Mouse (Mus musculus): ENCODE measurements at regions not wholly inside any gene's neighbourhood (a gene's known extent, or its start where the extent isn't known, plus 50 kb on each side); places are given as distances from the start of the nearest gene placed in this dataset.

DNA sequence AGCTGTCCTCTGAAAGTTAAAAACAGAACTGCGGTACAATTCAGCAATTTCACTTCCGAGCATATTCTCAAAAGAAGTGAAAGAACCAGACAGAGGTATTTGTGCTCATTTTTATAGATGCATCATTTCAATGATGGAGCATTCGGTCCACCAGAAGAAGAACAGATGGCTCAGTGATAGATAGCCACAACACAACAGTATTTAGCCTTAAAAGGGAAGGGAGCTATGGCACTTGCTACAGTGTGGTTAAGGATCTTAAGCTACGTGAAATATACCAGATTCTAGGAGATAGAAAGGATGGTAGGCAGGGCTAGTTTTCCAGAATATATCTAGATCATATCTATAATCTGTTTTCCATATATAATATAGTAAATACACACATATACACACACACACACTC, 77.5 kb upstream of the Gadd45a start:
- no peak for DNase-seq (ENCODE audit: low read depth)

DNA sequence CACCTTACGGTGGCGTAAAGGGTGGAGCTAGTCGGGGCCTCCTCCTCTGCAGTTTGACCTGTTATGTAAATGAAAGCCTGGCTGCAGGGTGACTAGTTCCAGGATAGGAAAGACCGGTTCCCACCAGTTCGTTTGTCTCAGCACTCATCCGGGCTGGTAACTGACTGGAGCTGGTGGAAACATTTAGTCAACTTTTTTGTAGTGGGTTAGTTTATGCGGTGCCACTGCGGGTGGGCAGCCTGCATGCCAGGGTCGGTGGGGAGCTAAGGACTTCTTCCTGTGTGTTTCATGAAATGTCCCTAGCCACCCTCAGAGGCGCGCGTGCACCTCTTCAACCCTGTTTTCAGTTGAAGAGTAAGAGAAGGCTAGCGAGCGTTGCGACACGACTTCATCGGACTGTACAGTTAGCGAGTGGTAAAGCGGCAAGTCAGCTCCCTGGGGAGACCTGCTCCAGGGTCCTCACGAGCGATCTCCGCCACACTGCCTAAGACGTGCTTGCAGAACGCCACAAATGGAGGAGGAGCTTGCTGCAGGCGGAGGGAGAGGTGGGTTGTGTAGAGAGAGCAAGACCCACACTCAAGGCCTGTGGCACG, 76.5 kb upstream of the Gadd45a start:
- no peak for DNase-seq (ENCODE audit: low read depth)

DNA sequence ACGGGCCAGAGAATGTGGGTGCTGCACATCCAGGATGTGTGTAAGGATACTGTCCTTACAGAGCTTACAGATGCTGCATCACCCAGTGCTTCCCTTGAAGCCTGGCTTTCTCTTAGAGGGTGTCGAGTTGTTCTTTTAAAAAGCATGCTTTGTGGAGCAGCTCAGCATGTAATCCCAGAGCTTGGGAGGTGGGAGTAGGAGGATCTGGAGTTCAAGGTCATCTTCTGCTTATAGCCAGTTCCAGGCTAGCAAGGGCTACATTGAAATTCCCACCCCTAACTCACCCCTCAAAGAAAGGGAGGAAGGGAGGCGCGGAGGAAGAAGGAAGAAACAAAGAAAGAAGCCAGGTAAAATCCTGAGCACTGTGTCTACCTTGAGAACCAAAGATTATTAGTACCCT, 76.0 kb upstream of the Gadd45a start:
- DNase-seq (ENCODE audit: low read depth) = no peak

DNA sequence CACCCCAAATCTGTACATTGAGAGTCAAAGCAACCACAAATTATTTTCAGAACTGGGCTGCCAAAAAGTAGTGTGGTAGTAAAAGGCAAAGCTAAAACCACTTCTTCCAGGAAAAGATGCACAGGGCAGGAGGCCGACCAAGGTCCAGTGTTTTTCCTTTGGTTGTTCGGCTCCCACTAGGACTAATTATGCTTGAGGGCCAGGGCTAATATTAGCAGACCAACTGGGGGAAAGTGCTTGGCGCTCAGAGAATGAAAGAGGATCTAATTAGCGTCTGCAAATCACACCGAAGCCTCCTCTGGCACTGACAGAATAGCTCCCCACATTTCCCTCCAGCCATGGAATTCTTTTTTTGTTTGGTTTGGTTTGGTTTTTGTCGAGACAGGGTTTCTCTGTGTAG, 75.1 kb upstream of the Gadd45a start:
- DNase-seq (ENCODE audit: low read depth) = no peak

DNA sequence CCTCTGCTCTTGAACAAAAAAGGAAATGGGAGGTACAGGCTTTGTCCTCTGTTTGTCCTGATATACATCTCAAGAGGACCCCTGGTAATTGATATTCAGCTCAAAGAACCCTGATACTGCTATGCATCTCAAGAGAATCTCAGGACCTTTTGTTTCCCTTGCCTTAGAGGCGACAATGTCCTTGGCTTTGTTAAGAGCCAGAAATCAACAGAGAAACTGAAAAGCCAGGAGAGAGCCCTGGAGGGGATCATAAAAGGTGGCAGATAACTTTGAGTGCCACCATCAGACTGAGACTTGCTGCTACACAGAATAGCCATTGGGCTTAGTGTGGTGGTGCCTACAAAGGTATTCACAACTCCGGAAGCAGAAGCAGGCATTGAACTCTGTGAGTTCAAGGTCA, 74.3 kb upstream of the Gadd45a start:
- no peak for DNase-seq (ENCODE audit: low read depth)

DNA sequence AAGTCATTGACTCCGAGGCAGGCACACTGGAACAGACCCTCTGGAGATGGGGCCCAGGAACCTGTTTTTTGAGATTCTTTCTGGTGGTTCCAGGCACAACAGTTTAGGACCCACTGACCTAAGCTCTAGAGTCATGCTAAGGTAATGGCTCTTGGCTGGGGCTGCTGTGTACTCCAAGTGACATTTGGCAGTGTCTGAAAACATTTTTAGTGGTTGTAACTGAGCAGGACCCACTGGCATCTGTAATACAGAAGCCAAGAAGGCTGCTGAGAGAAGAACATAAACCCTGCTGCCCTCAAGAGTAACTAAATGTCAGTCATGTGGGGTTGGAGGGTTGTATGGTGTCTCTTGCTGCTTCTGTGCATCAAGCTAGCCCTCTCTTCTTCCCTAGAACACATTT, 73.1 kb upstream of the Gadd45a start:
- DNase-seq (ENCODE audit: low read depth) = no peak

DNA sequence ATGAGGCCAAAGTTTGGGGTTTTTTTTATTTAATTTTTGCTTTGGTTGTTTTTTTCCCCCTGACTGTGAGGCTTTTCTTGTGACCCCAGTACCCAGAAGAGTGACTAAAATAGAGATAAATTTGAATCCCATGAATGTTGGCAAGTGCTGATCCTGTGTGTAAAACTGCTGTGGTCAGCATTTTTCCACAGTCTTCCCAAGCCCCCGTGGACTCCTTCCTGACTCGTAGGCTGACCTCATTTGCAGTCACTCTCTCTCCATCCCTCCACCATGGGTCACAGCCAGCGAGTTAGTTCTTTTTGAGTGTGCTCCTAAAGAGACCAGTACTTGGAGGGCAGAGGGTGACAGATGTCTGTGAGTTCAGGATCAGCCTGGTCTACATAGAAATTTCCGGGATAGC, 72.5 kb upstream of the Gadd45a start:
- DNase-seq (ENCODE audit: low read depth) = no peak

DNA sequence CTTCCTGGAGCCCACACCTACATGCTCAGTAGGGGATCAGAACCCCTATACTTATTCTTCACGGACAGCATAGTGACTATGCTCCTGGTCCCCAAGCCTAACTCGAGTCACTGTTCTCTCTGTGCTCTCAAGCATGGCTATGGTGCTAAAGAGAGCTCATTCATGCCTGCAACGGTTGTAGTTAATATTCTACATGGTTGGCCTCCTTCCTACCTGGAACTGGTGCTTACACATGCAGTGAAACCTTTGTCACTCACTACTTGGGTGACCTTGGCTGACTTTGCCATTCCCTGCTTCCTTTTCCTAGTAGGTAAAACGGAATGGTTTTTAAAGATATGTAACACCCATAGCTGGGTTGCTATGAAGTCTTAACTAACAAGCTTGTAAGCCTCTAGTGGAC, 70.3 kb upstream of the Gadd45a start:
- DNase-seq (ENCODE audit: low read depth) = no peak

DNA sequence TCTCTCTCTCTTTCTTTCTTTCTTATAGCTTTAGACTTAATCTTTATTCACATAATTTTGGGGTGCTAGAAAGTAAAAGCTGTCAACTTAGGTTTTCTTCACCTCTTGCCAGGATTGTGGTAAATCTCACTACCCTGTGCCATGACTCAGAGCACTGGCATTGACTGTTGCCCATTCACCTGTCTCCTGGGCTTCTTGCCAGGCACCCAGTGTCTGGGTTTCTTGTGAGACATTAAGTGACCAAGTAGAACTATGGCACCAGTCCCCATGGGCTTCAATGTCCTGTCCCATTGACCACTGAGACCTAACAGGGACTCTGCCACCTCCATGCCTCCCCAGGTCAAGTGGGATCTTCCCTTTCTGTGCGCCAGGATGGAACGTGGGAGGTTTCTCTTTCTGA, 69.2 kb upstream of the Gadd45a start:
- DNase-seq (ENCODE audit: low read depth) = no peak

DNA sequence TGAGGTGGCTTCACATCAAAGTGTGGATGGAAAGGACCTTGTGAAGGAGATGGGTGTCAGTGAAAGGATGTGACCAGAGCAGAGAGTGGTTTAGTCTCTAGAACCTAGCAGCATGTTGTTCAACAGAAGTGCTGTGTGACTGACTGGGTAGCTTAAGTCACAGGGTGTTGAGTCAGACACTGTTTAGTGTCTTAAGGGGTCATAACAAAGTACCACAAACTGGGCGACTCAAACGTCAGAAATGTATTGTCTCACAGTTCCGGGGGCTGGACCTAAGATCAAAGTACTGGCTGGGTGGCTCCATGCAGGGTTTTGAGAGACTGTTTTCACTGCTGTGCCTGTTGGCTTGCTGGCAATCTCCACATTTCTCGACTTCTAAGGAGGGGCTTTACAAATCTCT, 68.1 kb upstream of the Gadd45a start:
- DNase-seq (ENCODE audit: low read depth) = no peak

DNA sequence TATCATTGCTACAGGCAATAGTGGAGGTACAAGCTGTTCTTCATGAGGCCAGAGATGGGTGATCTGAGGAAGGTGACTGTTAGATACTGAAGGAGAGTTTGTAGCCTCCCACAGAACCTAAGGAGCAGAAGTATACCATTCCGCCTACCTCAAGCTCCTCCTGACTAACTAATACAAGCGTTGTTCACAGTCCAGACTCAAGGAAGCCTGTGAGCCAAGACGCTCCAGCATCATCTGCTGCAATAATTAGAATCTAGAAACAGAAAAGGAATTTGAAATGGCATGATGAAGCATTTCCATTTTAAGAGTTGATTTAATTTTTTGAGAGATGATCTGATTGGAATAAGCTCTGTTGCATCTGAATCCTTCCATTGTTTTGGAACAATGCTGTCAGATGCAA, 66.9 kb upstream of the Gadd45a start:
- DNase-seq (ENCODE audit: low read depth) = no peak

DNA sequence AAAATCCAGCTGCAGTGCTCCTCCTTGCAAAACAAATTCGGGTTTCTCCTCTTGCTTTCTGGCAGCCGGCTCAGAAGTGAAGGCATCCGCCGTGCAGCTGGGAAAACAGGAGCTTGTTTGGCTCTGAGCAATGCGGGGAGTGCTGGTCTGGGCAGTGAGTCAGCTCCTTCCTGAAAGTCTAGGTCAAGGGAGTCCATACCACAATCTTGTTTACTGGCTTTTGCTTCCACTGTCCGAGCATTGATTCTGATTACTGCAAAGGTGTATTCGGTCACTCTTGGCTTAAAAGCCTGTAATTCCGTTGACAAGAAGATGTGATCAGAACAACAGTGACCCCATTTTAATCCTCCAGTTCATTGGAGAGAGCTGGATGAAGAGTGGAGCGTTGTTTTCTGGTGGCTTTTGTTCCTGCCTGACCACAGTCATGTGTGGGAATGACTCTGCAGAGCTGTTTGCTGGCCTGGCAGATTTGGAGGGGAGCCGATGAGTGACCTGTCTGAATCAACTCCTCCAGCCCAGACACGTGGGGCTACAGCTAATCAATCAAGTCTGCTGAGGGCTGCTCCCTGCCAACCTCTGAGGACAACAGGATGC, 65.4 kb upstream of the Gadd45a start:
- no peak for DNase-seq (ENCODE audit: low read depth)

DNA sequence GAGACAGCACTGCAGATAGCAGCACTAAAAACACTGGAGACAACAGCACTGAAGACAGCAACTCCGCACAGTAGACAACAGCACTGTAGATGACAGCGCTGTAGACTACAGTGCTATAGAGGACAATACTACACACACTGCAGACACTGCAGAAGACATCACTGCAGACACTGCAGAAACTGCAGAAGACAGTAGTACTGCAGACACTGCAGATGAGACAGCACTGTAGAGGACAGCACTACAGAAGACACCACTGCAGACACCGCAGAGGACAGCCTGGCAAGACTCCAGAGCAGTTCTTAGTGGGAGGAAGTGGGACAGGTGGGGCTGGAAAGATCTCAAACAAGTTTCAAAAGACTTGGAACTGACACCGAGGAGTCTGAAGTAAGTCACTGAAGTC, 64.8 kb upstream of the Gadd45a start:
- no peak for DNase-seq (ENCODE audit: low read depth)

DNA sequence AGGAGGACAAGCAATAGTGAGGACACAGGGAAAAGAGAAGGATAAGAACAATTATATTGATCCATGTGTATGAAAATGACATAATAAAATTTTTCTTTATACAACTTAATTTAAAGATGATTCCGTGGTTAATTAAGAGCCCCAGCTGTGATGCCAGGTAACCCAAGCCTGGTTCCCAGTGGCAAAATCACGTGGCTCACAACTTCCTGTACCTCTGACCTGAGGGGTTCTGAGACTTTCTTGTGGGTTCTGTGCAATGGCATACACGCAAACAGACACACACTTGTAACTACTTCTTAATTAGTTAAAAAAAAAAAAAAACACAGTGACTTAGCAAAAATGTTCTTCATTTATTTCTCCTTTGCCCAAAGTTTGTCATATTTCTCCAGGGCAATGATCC, 57.2 kb upstream of the Gadd45a start:
- DNase-seq (ENCODE audit: low read depth) = no peak

DNA sequence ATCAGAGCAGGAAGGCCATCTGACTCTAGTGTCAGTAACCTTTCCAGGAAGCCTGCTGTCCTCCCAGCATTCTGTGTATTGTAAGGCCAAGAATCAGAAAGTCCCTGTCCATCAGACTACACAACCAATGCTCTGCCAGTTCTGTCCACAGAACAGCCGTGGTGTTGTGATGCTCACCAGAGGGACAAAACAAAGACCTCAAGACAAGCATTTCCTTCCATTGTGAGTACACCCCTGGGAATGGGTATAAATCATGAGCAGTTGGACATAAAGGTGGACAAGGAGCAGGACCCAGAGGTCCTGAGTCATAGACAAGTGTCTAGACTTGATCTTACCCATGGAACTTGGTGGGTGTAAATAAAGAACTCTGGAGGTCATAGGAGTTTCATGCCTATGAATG, 55.9 kb upstream of the Gadd45a start:
- DNase-seq (ENCODE audit: low read depth) = no peak

DNA sequence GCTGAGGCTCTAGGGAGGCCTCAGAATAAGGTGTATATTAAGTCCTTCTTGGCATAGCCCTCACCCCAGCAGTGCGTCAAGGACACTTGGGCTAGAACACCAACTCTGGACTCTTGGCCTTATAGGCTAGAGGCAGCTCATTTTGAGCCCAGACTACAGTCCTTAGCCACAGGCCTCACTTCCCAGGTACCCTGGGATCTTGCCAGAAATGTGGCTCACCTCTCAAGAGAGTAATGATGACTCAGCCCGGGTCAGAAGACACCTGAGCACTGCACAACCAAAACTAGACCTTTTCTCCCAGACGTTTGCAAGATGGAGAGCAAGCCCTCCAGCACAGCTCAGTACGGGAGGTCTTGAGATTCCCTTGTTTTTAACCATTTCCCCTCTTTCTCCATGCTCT, 52.9 kb upstream of the Gadd45a start:
- no peak for DNase-seq (ENCODE audit: low read depth)

DNA sequence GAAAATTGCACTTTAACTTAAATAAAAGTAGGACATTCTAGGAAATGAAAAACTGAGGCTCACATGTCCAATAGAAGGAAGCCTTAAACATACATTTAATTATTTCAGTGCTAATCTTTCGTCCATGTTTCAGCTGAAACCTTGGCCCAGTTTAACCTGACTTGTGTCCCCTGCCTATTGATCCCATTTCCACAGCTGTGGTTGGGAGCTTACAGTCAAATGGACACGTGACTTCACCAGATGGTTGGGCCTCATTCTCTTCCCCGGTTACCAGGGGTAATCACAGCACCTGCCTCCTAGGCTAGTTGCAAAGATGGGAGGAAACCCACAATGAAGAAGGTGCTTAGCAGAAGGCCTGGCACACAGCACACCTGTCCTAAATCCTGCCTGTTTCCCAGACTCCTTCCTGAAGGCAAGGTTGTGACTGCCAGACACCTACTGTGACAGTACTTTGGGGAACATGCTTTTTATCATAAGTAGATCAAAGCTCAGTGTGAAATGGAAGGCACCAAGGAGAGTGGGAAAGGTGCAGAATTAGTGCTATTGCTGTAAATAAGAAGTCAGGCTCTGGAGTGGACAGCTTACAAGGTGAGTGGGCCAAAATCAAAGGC, 52.4 kb upstream of the Gadd45a start:
- no peak for DNase-seq (ENCODE audit: low read depth)

DNA sequence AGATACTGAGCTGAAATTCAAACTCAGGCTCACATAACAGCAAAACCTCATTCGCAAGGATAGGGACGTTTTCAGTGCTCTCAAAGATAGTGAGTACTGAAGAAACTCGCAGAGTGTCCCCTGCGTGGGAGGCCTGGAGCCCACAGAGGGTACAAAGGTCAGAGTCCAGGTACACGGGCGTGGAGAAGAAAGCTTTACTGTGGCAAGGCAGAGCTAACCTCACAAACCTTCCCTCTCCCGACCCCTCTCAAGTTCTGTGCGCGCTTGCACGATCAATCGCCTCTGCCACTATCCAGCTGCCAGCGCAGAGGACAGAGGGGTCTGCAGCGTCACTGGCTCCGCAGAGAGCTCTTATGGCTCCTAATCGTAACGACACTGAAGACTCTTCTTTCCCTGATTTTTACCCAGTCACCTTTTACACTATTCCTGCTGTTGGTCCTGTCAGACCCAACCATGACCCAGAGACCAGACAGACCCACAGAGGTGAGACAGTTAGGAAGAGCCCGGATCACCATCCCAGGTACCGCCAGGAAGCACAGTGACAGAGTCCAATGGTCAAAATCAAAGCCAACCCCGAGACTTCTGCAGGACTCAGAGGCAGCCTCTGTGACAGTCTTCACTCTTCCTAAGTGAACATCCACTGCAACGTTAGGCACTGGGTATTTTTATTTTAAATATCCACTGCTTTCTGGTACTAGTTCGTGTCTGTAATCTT, 51.6 kb upstream of the Gadd45a start:
- no peak for DNase-seq (ENCODE audit: low read depth)

DNA sequence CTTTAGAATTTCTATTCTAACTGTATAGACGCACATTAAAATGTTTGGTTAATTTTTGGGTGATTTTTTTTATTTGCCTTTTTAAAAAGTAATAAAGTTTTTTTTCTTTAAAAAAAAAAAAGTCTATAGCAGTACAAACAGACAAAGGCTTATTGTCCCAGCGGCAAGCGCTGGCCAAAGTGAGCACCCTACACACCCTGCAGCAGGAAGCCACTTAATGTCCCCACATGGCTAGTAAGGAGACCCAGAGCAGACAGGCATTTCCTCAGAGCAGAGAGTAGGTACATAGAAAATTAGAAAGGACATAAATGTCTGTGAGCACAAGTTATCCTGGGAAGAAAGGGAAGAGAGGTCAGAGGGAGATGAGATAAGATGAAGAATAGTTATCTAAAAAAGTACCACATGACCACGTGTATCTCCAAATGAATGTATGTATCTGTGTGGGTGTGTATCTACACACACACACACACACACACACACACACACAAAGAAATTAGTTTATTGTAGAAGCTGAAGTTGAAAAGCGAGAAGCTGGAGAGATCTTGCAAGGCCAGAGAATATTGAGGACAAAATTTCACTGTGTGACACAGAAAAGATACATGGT, 50.7 kb upstream of the Gadd45a start:
- DNase-seq (ENCODE audit: low read depth) = no peak

DNA sequence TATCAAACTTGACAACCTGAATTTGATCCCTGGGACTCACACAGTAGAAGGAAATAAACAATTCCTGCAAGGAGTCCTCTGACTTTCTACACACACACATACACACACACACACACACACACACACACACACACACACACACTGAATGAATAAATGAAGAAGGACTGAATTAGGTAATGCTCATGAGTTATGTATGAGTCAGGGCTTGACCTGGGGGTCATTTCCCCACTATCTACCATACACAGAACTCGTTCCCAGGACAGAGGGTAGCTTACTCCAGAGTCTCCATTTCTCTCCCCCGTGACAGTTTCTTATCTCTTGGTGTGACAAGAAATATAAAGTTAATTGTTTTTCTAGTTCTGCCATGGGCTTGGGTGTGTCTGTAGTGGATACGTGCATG, 50.1 kb upstream of the Gadd45a start:
- no peak for DNase-seq (ENCODE audit: low read depth)

All from c-Kit-positive CD71-negative TER-119-negative erythroid progenitor cells, embryonic 14.5 days (primary cell).